8 mouse cellular contexts compared by ENCODE assay signal in genomic region chr9:45827663-45828290, GRCm38 (mm10). TPM values are rescaled to one million over a fixed set of nuclear protein-coding genes. Genes with fewer than 3 reads are reported as not detected.
A peak's percentile ranks its signal among the peaks of the same experiment; 100 is the strongest.
DNase-seq lines count a peak whose midpoint lies in the region; ATAC-seq and TF ChIP-seq lines count a peak whose summit lies in the region.

No protein-coding gene starts in this region.

- peak overlapping the region; percentile 90 for H3K4me2 ChIP-seq in hindbrain, embryonic 13.5 days
- peak overlapping the region; percentile 92 for H3K4me2 ChIP-seq in lung, postnatal 0 days (replicated peaks; ENCODE audit: low read depth, low read length)
- peak overlapping the region; percentile 77 for H3K4me2 ChIP-seq in stomach, embryonic 15.5 days

- ATAC-seq in hindbrain, embryonic 13.5 days (ENCODE audit: low FRiP score): peak; percentile 43
- peak; percentile 42 for ATAC-seq in lung, postnatal 0 days
- peak; percentile 30; the same call in 1 of the 2 replicates for ATAC-seq in stomach, embryonic 15.5 days (ENCODE audit: insufficient read depth, low FRiP score, low read depth)
- ATAC-seq in inflammation-experienced regulatory T-cells, adult 6 months: no peak

- peak overlapping the region; percentile 58 for H3K27ac ChIP-seq in left cerebral cortex, adult 2 months
- peak overlapping the region; percentile 42 for H3K27ac ChIP-seq in embryonic fibroblast, embryonic 13.5 days (ENCODE audit: insufficient read depth, low read length)
- H3K27ac ChIP-seq in hindbrain, embryonic 13.5 days: peak overlapping the region; percentile 78
- H3K27ac ChIP-seq in lung, postnatal 0 days (ENCODE audit: low read length): peak overlapping the region; percentile 68
- H3K27ac ChIP-seq in stomach, embryonic 15.5 days: peak overlapping the region; percentile 88

- H3K9me3 ChIP-seq in hindbrain, embryonic 13.5 days: no peaks in the 10 kb centered on the region
- H3K9me3 ChIP-seq in lung, postnatal 0 days (ENCODE audit: low read length): 0 out of 2 replicates have a peak, but pooled peaks cover 3% of the 10 kb centered on the region
- H3K9me3 ChIP-seq in stomach, embryonic 15.5 days: 0 out of 2 replicates have a peak, but pooled peaks cover 3% of the 10 kb centered on the region

- H3K4me3 ChIP-seq in left cerebral cortex, adult 2 months: peak overlapping the region; percentile 93
- H3K4me3 ChIP-seq in embryonic fibroblast, embryonic 13.5 days (ENCODE audit: insufficient read depth, low read length): peak overlapping the region; percentile 82
- H3K4me3 ChIP-seq in hindbrain, embryonic 13.5 days: peak overlapping the region; percentile 75
- peak overlapping the region; percentile 81 for H3K4me3 ChIP-seq in lung, postnatal 0 days (ENCODE audit: low read depth, low read length)
- H3K4me3 ChIP-seq in stomach, embryonic 15.5 days (replicated peaks): peak overlapping the region; percentile 93

- DNase-seq in left cerebral cortex, adult 2 months (ENCODE audit: extremely low spot score in 1 of 2, low spot score in 2 of 2): no peak
- no peak for DNase-seq in left cerebral cortex, postnatal 14 days (ENCODE audit: low spot score in 2 of 2)
- DNase-seq in adipocyte (ENCODE audit: low spot score): peak; percentile 54
- DNase-seq in lung, postnatal 0 days (ENCODE audit: low spot score): peak; percentile 43

- intact Hi-C loops in left cerebral cortex, adult 2 months (cut with DNase I): loop anchor here (1.0 to 2.0 kb wide), 2 partner anchors 79 to 415 kb away; partner anchors contain the start of genes Pcsk7 and Rnf214
- intact Hi-C loops in left cerebral cortex, postnatal 14 days (cut with DNase I): loop anchor here (10.0 kb wide), 1 partner anchor 413 kb away; no protein-coding TSS in a partner anchor

- 7% methylated on average over 23 of the region's 23 CpGs for WGBS in hindbrain, embryonic 13.5 days
- whole genome bisulfite sequencing in lung, postnatal 0 days: 6% methylated on average over 20 of the region's 23 CpGs
- WGBS in stomach, embryonic 15.5 days: 6% methylated on average over 20 of the region's 23 CpGs

- TF ChIP-seq POLR2A in embryonic fibroblast, embryonic 13.5 days (IDR thresholded peaks at IDR 0.05; ENCODE audit: low read depth, low read length): no peak

- H3K9ac ChIP-seq in hindbrain, embryonic 13.5 days: peak overlapping the region; percentile 82
- H3K9ac ChIP-seq in lung, postnatal 0 days (replicated peaks; ENCODE audit: low read depth): peak overlapping the region; percentile 48
- H3K9ac ChIP-seq in stomach, embryonic 15.5 days: peak overlapping the region; percentile 55

- peaks cover 6% of the 10 kb centered on the region for H3K36me3 ChIP-seq in hindbrain, embryonic 13.5 days
- H3K36me3 ChIP-seq in lung, postnatal 0 days (ENCODE audit: insufficient read depth, low read length): no peaks in the 10 kb centered on the region
- H3K36me3 ChIP-seq in stomach, embryonic 15.5 days: peaks cover 3% of the 10 kb centered on the region; the same call in 1 of the 2 replicates

- no peaks in the 10 kb centered on the region for H3K27me3 ChIP-seq in hindbrain, embryonic 13.5 days
- no peaks in the 10 kb centered on the region for H3K27me3 ChIP-seq in lung, postnatal 0 days (replicated peaks; ENCODE audit: insufficient read depth, low read length)
- H3K27me3 ChIP-seq in stomach, embryonic 15.5 days (replicated peaks): no peaks in the 10 kb centered on the region

- TF ChIP-seq EP300 in lung, postnatal 0 days (IDR thresholded peaks at IDR 0.05): no peak

- no peak for TF ChIP-seq CTCF in left cerebral cortex, adult 2 months (IDR thresholded peaks at IDR 0.05)
- TF ChIP-seq CTCF in embryonic fibroblast, embryonic 13.5 days (IDR thresholded peaks at IDR 0.05; ENCODE audit: borderline replicate concordance, insufficient read depth, low read length): no peak
- TF ChIP-seq CTCF in lung, postnatal 0 days (IDR thresholded peaks at IDR 0.05): peak; percentile 10; the same call in 1 of the 2 replicates

- peaks cover 3% of the 10 kb centered on the region; the same call in 1 of the 2 replicates for H3K4me1 ChIP-seq in embryonic fibroblast, embryonic 13.5 days (ENCODE audit: control insufficient read depth, insufficient read depth, low read length)
- peaks cover 18% of the 10 kb centered on the region for H3K4me1 ChIP-seq in hindbrain, embryonic 13.5 days (replicated peaks)
- H3K4me1 ChIP-seq in lung, postnatal 0 days (ENCODE audit: insufficient read depth, low read depth, low read length): 0 out of 2 replicates have a peak, but pooled peaks cover 5% of the 10 kb centered on the region
- peaks cover 5% of the 10 kb centered on the region for H3K4me1 ChIP-seq in stomach, embryonic 15.5 days

RNA-seq across cellular contexts. Expression of gene Cep164, which starts 0.7 kb away (rescaled TPM):
- total RNA-seq in left cerebral cortex, adult 2 months (2021): 10 to 100 TPM; 13.7 to 16.5 TPM
- total RNA-seq in left cerebral cortex, postnatal 14 days (2021): 10 to 100 TPM; 15.0 to 15.4 TPM
- 23.2 and 29.1 TPM in 2 replicates for polyA plus RNA-seq in embryonic fibroblast, embryonic 13.5 days (2011; ENCODE audit: insufficient read length, low read depth, missing spikeins)
- 12.4 and 15.8 TPM in 2 replicates for polyA plus RNA-seq in hindbrain, embryonic 13.5 days (2015; fragmentation: Nextera tagmentation; extraction: Ambion mirVana)
- 16.5 and 19.4 TPM in 2 replicates for polyA plus RNA-seq in lung, postnatal 0 days (2015; fragmentation: Nextera tagmentation; extraction: Ambion mirVana)
- polyA plus RNA-seq in stomach, embryonic 15.5 days (2015; fragmentation: Nextera tagmentation; extraction: Ambion mirVana): 24.7 and 25.6 TPM in 2 replicates
- polyA plus RNA-seq in inflammation-experienced regulatory T-cells, adult 6 months (2017; shearing (Covaris generic)): 10 to 100 TPM in 2 of 3 experiments, 1 to 10 TPM in 1; 9.2 to 12.9 (median 10.2) TPM

RNA-seq across cellular contexts. Expression of gene Bace1, which starts 10.6 kb away (rescaled TPM):
- total RNA-seq in left cerebral cortex, adult 2 months (2021): 10 to 100 TPM; 77.3 to 79.5 TPM
- 100 to 1,000 TPM; 108 to 111 TPM for total RNA-seq in left cerebral cortex, postnatal 14 days (2021)
- 59.9 and 60.0 TPM in 2 replicates for polyA plus RNA-seq in embryonic fibroblast, embryonic 13.5 days (2011; ENCODE audit: insufficient read length, low read depth, missing spikeins)
- polyA plus RNA-seq in hindbrain, embryonic 13.5 days (2015; fragmentation: Nextera tagmentation; extraction: Ambion mirVana): 46.4 and 50.3 TPM in 2 replicates
- polyA plus RNA-seq in lung, postnatal 0 days (2015; fragmentation: Nextera tagmentation; extraction: Ambion mirVana): 16.6 and 18.3 TPM in 2 replicates
- 28.3 and 28.5 TPM in 2 replicates for polyA plus RNA-seq in stomach, embryonic 15.5 days (2015; fragmentation: Nextera tagmentation; extraction: Ambion mirVana)
- 10 to 100 TPM in 1 of 3 experiments, 1 to 10 TPM in 2; 6.0 to 10.9 (median 9.7) TPM for polyA plus RNA-seq in inflammation-experienced regulatory T-cells, adult 6 months (2017; shearing (Covaris generic))

Comparison
In these comparisons a context has a peak if more than half of its experiments do, and no peak if none do; other contexts are left out.
1. DNase-seq: peak in adipocyte (single experiment) and lung, postnatal 0 days (single experiment); none in left cerebral cortex, adult 2 months (0 of 2) and left cerebral cortex, postnatal 14 days (0 of 2).
2. Peak in every context shown above with its lines, with median percentiles within 50 percentile points of each other: H3K27ac ChIP-seq, H3K4me3 ChIP-seq, H3K4me2 ChIP-seq and H3K9ac ChIP-seq.